Mouse (Mus musculus) liver, postnatal 0 days (tissue): ENCODE data around the gene Rap1gds1. TPM values are rescaled to one million over a fixed set of nuclear protein-coding genes. Genes with fewer than 3 reads are reported as not detected.

Experiments used
- ATAC-seq: fragments of 200-750 bp; cut with Nextera tagmentation; 2 replicates; pipeline ENCODE4 v1.8.0; 2017; ENCODE audit warnings: mild to moderate bottlenecking, moderate library complexity
- DNase-seq: peaks from one replicate; pipeline ENCODE4 v3.0.0-alpha.2; 2016
- H3K27ac ChIP-seq: fragments of 300-500 bp; sonication (generic); 2 replicates; pipeline ENCODE4 v1.5.1; 2014; ENCODE audit warnings: antibody characterized with exemption, moderate library complexity, mild to moderate bottlenecking, low read depth
- H3K27me3 ChIP-seq: fragments of 300-500 bp; sonication (generic); 2 replicates; pipeline ENCODE4 v1.6.1; 2014; ENCODE audit warnings: low read length, control low read depth, mixed read lengths; ENCODE audit not compliant: insufficient read depth
- H3K36me3 ChIP-seq: fragments of 300-500 bp; sonication (generic); replicated peaks from 2 replicates; pipeline ENCODE4 v1.6.1; 2014; ENCODE audit warnings: mild to moderate bottlenecking, control low read depth, low read length, moderate library complexity, mixed read lengths; ENCODE audit not compliant: insufficient read depth
- H3K4me1 ChIP-seq: fragments of 300-500 bp; sonication (generic); 2 replicates; pipeline ENCODE4 v1.6.1; 2014; ENCODE audit warnings: antibody characterized with exemption, mild to moderate bottlenecking, control low read depth; ENCODE audit not compliant: insufficient read depth
- H3K4me2 ChIP-seq: fragments of 300-500 bp; sonication (generic); 2 replicates; pipeline ENCODE4 v1.6.1; 2014; ENCODE audit warnings: low read depth, mild to moderate bottlenecking, low read length, moderate library complexity, mixed read lengths
- H3K4me3 ChIP-seq: fragments of 300-500 bp; sonication (generic); 2 replicates; pipeline ENCODE4 v1.5.1; 2014; ENCODE audit warnings: low read depth, low read length
- H3K9ac ChIP-seq: fragments of 300-500 bp; sonication (generic); replicated peaks from 2 replicates; pipeline ENCODE4 v1.6.1; 2014; ENCODE audit warnings: mild to moderate bottlenecking, moderate library complexity
- H3K9me3 ChIP-seq: fragments of 300-500 bp; sonication (generic); 2 replicates; pipeline ENCODE4 v1.6.1; 2016; ENCODE audit warnings: mild to moderate bottlenecking, control low read depth, low read length, mixed read lengths
- CTCF ChIP-seq: sonication (generic); IDR thresholded peaks from 2 replicates; pipeline ENCODE4 v1.5.1; 2016; ENCODE audit warnings: antibody characterized with exemption, low read depth
- EP300 ChIP-seq: IDR thresholded peaks from 2 replicates; pipeline ENCODE4 v1.6.1; 2016; ENCODE audit warnings: antibody characterized with exemption, low read depth, mild to moderate bottlenecking
- WGBS: fragments of 180-500 bp; shearing (Covaris S2); extraction: QIAGEN DNeasy Blood & Tissue Kit; methylation state at CpG from one replicate; pipeline ENCODE4 v1.1.7; 2014; ENCODE audit not compliant: insufficient replicate concordance; 5-methylcytosine and 5-hydroxymethylcytosine counted together
- polyA plus RNA-seq: library from polyadenylated mRNA; unstranded; fragments of >200 nt; fragmentation: Nextera tagmentation; extraction: Ambion mirVana; gene quantifications from 2 replicates; pipeline ENCODE4 v1.2.1, GENCODE M21; 2015

Gene Rap1gds1
- polyA plus RNA-seq, 1 experiment from 2014 or later: 9.9 TPM

DNA sequence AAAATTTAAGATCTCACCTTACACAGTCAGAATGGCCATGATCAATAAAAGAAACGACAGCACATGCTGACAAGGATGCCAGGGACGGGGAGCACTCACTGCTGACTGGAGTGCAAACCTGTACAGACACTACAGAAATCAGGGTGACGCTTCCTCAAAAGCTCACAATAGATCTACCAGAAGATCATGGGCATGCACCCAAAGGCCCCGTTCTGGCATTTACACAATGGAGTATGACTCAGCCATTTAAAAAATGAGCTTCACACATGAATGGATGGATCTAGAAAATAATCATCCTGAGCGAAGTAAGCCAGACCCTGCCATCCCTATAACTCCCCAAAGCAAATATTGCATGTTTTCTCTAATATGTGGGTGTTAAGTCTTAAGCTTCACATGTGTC lies 87.0 kb downstream of the Rap1gds1 start:
- no peak for TF ChIP-seq CTCF
- no peak for TF ChIP-seq EP300
- no peaks in the 10 kb centered on the region for H3K27me3 ChIP-seq
- H3K4me1 ChIP-seq: no peaks in the 10 kb centered on the region
- no peaks in the 10 kb centered on the region for H3K9me3 ChIP-seq
- H3K9ac ChIP-seq: no peak overlapping the region
- no peak for DNase-seq
- no peak overlapping the region for H3K27ac ChIP-seq
- no peak overlapping the region for H3K4me3 ChIP-seq
- no peak for ATAC-seq
- no peak overlapping the region for H3K4me2 ChIP-seq
- H3K36me3 ChIP-seq: 0 out of 2 replicates have a peak, but pooled peaks cover 4% of the 10 kb centered on the region
- WGBS: 84% methylated on average over 5 of the region's 5 CpGs

DNA sequence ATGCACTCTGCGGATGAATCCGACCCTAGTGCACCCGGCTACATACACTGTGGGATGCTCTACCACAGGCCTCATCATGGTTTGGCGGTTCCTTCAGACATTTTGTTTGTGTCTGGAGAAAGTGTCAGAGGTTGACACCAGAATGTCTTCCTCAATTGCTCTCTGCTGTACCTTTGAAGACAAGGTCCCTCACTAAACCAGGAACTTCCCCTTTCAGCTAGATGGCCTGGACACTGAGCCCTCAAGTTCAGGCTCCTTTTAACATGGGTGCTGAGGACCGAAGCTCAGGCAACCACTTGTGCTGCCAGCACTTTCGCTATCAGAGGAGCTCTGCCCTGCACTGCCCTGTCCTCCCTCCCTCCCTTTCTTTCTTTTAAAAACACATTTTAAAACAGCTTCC lies 92.8 kb downstream of the Rap1gds1 start:
- H3K36me3 ChIP-seq: peaks cover 7% of the 10 kb centered on the region; the same call in 1 of the 2 replicates
- ATAC-seq (no peak), DNase-seq (no peak)
- no peak overlapping the region for H3K4me3 ChIP-seq
- H3K9ac ChIP-seq: no peak overlapping the region
- no peak for TF ChIP-seq EP300
- TF ChIP-seq CTCF: no peak
- H3K27ac ChIP-seq: no peak overlapping the region
- H3K27me3 ChIP-seq: no peaks in the 10 kb centered on the region
- 85% methylated on average over 6 of the region's 6 CpGs for WGBS
- H3K4me1 ChIP-seq: no peaks in the 10 kb centered on the region
- H3K4me2 ChIP-seq: no peak overlapping the region
- H3K9me3 ChIP-seq: no peaks in the 10 kb centered on the region

DNA sequence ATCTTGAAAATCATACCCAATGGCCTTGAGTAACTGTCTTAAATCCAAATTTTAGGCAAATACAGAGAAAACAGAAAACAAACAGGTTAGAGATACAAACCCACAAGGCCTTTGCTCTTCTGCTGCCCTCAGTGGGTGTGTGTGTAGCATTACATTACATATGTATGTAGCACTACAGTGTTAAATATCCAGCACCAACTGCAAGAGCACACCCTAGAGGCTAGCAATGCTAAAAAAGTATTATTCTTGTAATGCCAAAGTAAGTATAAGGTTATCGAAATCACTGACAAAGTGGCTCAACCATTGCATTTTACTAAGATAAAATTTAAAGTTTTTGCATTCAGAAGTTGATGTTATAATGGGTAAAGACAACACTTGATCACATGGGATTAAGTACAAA lies 97.6 kb downstream of the Rap1gds1 start:
- 81% methylated on average over 1 of the region's 1 CpGs for WGBS
- DNase-seq (no peak), ATAC-seq (no peak)
- no peaks in the 10 kb centered on the region for H3K27me3 ChIP-seq
- H3K4me2 ChIP-seq: no peak overlapping the region
- no peak overlapping the region for H3K27ac ChIP-seq
- peaks cover 7% of the 10 kb centered on the region; the same call in 1 of the 2 replicates for H3K36me3 ChIP-seq
- no peak for TF ChIP-seq CTCF
- TF ChIP-seq EP300: no peak
- no peak overlapping the region for H3K4me3 ChIP-seq
- no peaks in the 10 kb centered on the region for H3K9me3 ChIP-seq
- H3K4me1 ChIP-seq: no peaks in the 10 kb centered on the region
- H3K9ac ChIP-seq: no peak overlapping the region

DNA sequence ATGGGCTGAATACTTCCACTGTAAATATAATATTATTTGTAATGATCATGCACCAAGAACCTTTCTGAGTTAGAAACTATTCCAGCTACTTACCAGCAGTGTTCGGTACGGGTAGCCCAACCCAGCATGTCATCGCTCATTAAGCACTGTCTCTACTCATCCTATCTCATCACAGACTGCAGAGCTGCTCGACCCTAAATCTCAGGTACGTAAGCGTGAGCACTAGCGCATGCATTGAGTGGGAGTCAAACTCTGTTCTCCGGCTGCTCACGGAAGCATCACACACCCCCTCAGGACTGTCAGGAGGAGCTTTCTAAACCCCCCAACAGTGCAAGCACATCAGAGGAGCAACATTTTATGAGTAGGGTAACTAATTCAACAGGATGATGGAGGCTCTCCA lies 107.4 kb downstream of the Rap1gds1 start:
- no peak for TF ChIP-seq EP300
- no peak for TF ChIP-seq CTCF
- Histone ChIP-seq H3K27ac (no peak overlapping the region), H3K4me2 (no peak overlapping the region), H3K4me1 (no peaks in the 10 kb centered on the region), H3K4me3 (no peak overlapping the region), H3K36me3 (peaks cover 10% of the 10 kb centered on the region), H3K27me3 (no peaks in the 10 kb centered on the region), H3K9ac (no peak overlapping the region), H3K9me3 (no peaks in the 10 kb centered on the region)
- ATAC-seq: no peak
- 93% methylated on average over 9 of the region's 9 CpGs for whole genome bisulfite sequencing
- no peak for DNase-seq

DNA sequence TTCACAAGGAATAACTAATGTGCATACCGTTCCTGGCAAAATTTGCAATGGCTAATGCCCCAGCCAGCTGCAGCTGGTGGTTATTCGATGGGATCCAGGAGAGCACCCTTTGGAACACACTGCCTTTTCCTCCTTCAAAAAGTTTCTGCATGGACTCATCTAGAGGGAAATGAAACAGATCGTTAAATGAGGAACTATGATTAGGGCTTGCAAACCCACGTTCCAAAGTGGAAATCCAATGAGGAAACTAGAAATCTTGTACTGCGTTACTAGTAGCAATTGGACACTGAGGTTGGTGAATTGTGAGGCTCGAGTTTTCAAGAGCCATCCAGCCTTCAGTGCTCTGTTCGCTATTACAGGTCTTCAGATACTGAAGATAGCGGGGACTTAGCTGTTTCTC lies 116.5 kb downstream of the Rap1gds1 start:
- Histone ChIP-seq H3K4me2 (no peak overlapping the region), H3K4me3 (no peak overlapping the region), H3K27me3 (no peaks in the 10 kb centered on the region), H3K9me3 (no peaks in the 10 kb centered on the region), H3K36me3 (peaks cover 36% of the 10 kb centered on the region), H3K4me1 (no peaks in the 10 kb centered on the region), H3K27ac (no peak overlapping the region), H3K9ac (no peak overlapping the region)
- no peak for TF ChIP-seq CTCF
- TF ChIP-seq EP300: no peak
- whole genome bisulfite sequencing: 78% methylated on average over 8 of the region's 8 CpGs
- ATAC-seq (no peak), DNase-seq (no peak)

GRCm38 (mm10) chr3:138955220-138955619 lies 119.8 kb downstream of the Rap1gds1 start:
- 88% methylated on average over 7 of the region's 7 CpGs for WGBS
- ATAC-seq: no peak
- no peak overlapping the region for H3K4me3 ChIP-seq
- no peak overlapping the region for H3K9ac ChIP-seq
- no peak for TF ChIP-seq EP300
- no peak for TF ChIP-seq CTCF
- peaks cover 32% of the 10 kb centered on the region for H3K36me3 ChIP-seq
- no peaks in the 10 kb centered on the region for H3K9me3 ChIP-seq
- no peaks in the 10 kb centered on the region for H3K27me3 ChIP-seq
- H3K27ac ChIP-seq: no peak overlapping the region
- no peak overlapping the region for H3K4me2 ChIP-seq
- no peak for DNase-seq
- no peaks in the 10 kb centered on the region for H3K4me1 ChIP-seq

GRCm38 (mm10) chr3:138949081-138949480 lies 125.9 kb downstream of the Rap1gds1 start:
- H3K4me3 ChIP-seq: no peak overlapping the region
- TF ChIP-seq CTCF (no peak), EP300 (no peak)
- H3K27me3 ChIP-seq: no peaks in the 10 kb centered on the region
- no peaks in the 10 kb centered on the region for H3K9me3 ChIP-seq
- no peak overlapping the region for H3K27ac ChIP-seq
- 91% methylated on average over 9 of the region's 9 CpGs for WGBS
- H3K36me3 ChIP-seq: peaks cover 20% of the 10 kb centered on the region
- DNase-seq: no peak
- no peak overlapping the region for H3K4me2 ChIP-seq
- no peak for ATAC-seq
- H3K4me1 ChIP-seq: no peaks in the 10 kb centered on the region
- H3K9ac ChIP-seq: no peak overlapping the region
